Mouse (Mus musculus) stomach, postnatal 0 days (tissue): Measurements from ENCODE around the gene Ric8b.

Experiments used
- CTCF ChIP-seq: IDR thresholded peaks from 2 replicates; pipeline ENCODE4 v1.5.1; 2016; ENCODE audit warnings: antibody characterized with exemption, low read depth, mild to moderate bottlenecking, moderate library complexity
- EP300 ChIP-seq: optimal IDR thresholded peaks from 2 replicates; pipeline ENCODE3; 2016; ENCODE audit warnings: antibody characterized with exemption

DNA sequence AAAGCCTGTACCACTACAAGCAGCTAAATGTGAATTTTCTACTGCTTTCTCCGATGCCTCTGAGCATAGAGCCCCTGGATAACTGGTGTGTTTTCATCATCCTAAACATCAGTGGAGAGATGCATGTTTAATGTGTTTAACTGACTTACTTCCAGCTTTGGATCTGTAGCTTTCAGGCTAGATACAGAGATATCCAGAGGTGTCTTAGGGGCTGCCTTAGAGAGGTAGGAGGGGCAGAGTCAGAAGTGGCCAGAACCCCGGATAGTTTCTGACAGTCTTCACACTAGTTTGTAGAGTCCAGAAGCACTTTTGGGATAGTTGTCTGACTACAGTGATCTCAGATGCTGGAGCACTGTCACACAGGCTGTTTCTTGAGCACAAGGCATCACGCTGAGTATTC lies 77.6 kb downstream of the Ric8b start:
- no peak for TF ChIP-seq CTCF
- no peak for TF ChIP-seq EP300
